Mouse (Mus musculus) cortical plate, adult 2 months (tissue): ENCODE measurements around the gene Cfap45.

ENCODE experiments used
- CTCF ChIP-seq: fragments of 200-500 bp; IDR thresholded peaks from 2 replicates; pipeline ENCODE4 v1.5.1; 2011; ENCODE audit warnings: mild to moderate bottlenecking, control low read depth, low read length; ENCODE audit not compliant: insufficient read depth; ENCODE audit errors: extremely low read depth
- POLR2A ChIP-seq: fragments of 200-500 bp; IDR thresholded peaks from 2 replicates; pipeline ENCODE4 v1.6.1; 2011; ENCODE audit warnings: mild to moderate bottlenecking, low read length, control low read depth; ENCODE audit not compliant: insufficient read depth; ENCODE audit errors: extremely low read depth

GRCm38 (mm10) chr1:172585026-172585425, 64.4 kb downstream of the Cfap45 start:
- no peak for TF ChIP-seq POLR2A
- TF ChIP-seq CTCF: no peak
